Mouse (Mus musculus): ENCODE data around the gene Slco3a1.
"Not testable (repeated sequence)": the region's sequence is repeated elsewhere in the genome, so short reads cannot be mapped to it uniquely, and the experiment has no call there.

Slco3a1 gene

GRCm38 (mm10) chr7:74427135-74427534 is 127.4 kb downstream of the Slco3a1 start:
- DNase-seq (ENCODE audit: low spot score): no peak

GRCm38 (mm10) chr7:74425941-74426340 is 128.6 kb downstream of the Slco3a1 start:
- no peak for DNase-seq (ENCODE audit: low spot score)

GRCm38 (mm10) chr7:74423928-74424850 is 130.4 kb downstream of the Slco3a1 start:
- peak; percentile 59 for DNase-seq (ENCODE audit: low spot score)

GRCm38 (mm10) chr7:74423316-74423715 is 131.3 kb downstream of the Slco3a1 start:
- peak; percentile 31 for DNase-seq (ENCODE audit: low spot score)

GRCm38 (mm10) chr7:74422731-74423130 is 131.8 kb downstream of the Slco3a1 start:
- DNase-seq (ENCODE audit: low spot score): no peak

GRCm38 (mm10) chr7:74422002-74422401 is 132.6 kb downstream of the Slco3a1 start:
- no peak for DNase-seq (ENCODE audit: low spot score)

GRCm38 (mm10) chr7:74421591-74421990 is 133.0 kb downstream of the Slco3a1 start:
- no peak for DNase-seq (ENCODE audit: low spot score)

- DNase-seq (ENCODE audit: low spot score): no peak
Observed at GRCm38 (mm10) chr7:74419706-74420105, 134.9 kb downstream of the Slco3a1 start.

- DNase-seq (ENCODE audit: low spot score): no peak
Observed at GRCm38 (mm10) chr7:74417009-74417408, 137.6 kb downstream of the Slco3a1 start.

- no peak for DNase-seq (ENCODE audit: low spot score)
Observed at GRCm38 (mm10) chr7:74415241-74415640, 139.3 kb downstream of the Slco3a1 start.

- no peak for DNase-seq (ENCODE audit: low spot score)
Observed at GRCm38 (mm10) chr7:74413738-74414716, 140.6 kb downstream of the Slco3a1 start.

- DNase-seq (ENCODE audit: low spot score): peak; percentile 46
Observed at GRCm38 (mm10) chr7:74408601-74409323, 145.8 kb downstream of the Slco3a1 start.

GRCm38 (mm10) chr7:74407851-74408250 is 146.7 kb downstream of the Slco3a1 start:
- DNase-seq (ENCODE audit: low spot score): not testable (repeated sequence)

GRCm38 (mm10) chr7:74399729-74400128 is 154.9 kb downstream of the Slco3a1 start:
- no peak for DNase-seq (ENCODE audit: low spot score)

- no peak for DNase-seq (ENCODE audit: low spot score)
Observed at GRCm38 (mm10) chr7:74399154-74399553, 155.4 kb downstream of the Slco3a1 start.

- DNase-seq (ENCODE audit: low spot score): no peak
Observed at GRCm38 (mm10) chr7:74398326-74398725, 156.3 kb downstream of the Slco3a1 start.

- DNase-seq (ENCODE audit: low spot score): no peak
Observed at GRCm38 (mm10) chr7:74391451-74391873, 163.1 kb downstream of the Slco3a1 start.

GRCm38 (mm10) chr7:74389570-74389969 is 165.0 kb downstream of the Slco3a1 start:
- DNase-seq (ENCODE audit: low spot score): no peak

GRCm38 (mm10) chr7:74386257-74386656 is 168.3 kb downstream of the Slco3a1 start:
- DNase-seq (ENCODE audit: low spot score): no peak

- DNase-seq (ENCODE audit: low spot score): no peak
Observed at GRCm38 (mm10) chr7:74383040-74383666, 171.4 kb downstream of the Slco3a1 start.

GRCm38 (mm10) chr7:74382286-74382685 is 172.3 kb downstream of the Slco3a1 start:
- no peak for DNase-seq (ENCODE audit: low spot score)

All from lung, postnatal 25 days (tissue).